Mouse (Mus musculus) heart, embryonic 11.5 days (tissue): Measurements from ENCODE around the gene Tsc22d1. TPM values are rescaled to one million over a fixed set of nuclear protein-coding genes. Genes with fewer than 3 reads are reported as not detected.

Experiments used
- ATAC-seq: fragments of 200-750 bp; cut with Nextera tagmentation; replicated peaks from 2 replicates; pipeline ENCODE4 v1.8.0; 2017; ENCODE audit warnings: moderate library complexity; ENCODE audit not compliant: insufficient number of reproducible peaks, low FRiP score, low TSS enrichment
- H3K27ac ChIP-seq: fragments of 300-500 bp; sonication (generic); 2 replicates; pipeline ENCODE4 v1.5.1; 2014; ENCODE audit warnings: mild to moderate bottlenecking, low read depth, low read length
- H3K27me3 ChIP-seq: fragments of 300-500 bp; sonication (generic); 2 replicates; pipeline ENCODE4 v1.6.1; 2014; ENCODE audit warnings: mild to moderate bottlenecking, low read length, mixed read lengths; ENCODE audit not compliant: control insufficient read depth, insufficient read depth
- H3K36me3 ChIP-seq: fragments of 300-500 bp; sonication (generic); 2 replicates; pipeline ENCODE4 v1.6.1; 2014; ENCODE audit warnings: mild to moderate bottlenecking, low read length, moderate library complexity, mixed read lengths; ENCODE audit not compliant: control insufficient read depth, insufficient read depth
- H3K4me1 ChIP-seq: fragments of 300-500 bp; sonication (generic); 2 replicates; pipeline ENCODE4 v1.6.1; 2014; ENCODE audit warnings: low read length; ENCODE audit not compliant: control insufficient read depth, insufficient read depth
- H3K4me2 ChIP-seq: fragments of 300-500 bp; sonication (generic); 2 replicates; pipeline ENCODE4 v1.6.1; 2014; ENCODE audit warnings: mild to moderate bottlenecking, moderate library complexity
- H3K4me3 ChIP-seq: fragments of 300-500 bp; sonication (generic); 2 replicates; pipeline ENCODE4 v1.5.1; 2014; ENCODE audit warnings: low read depth, low read length
- H3K9ac ChIP-seq: fragments of 300-500 bp; sonication (generic); 2 replicates; pipeline ENCODE4 v1.6.1; 2014; ENCODE audit warnings: mild to moderate bottlenecking, low read depth, low read length, moderate library complexity
- H3K9me3 ChIP-seq: fragments of 300-500 bp; sonication (generic); replicated peaks from 2 replicates; pipeline ENCODE4 v1.6.1; 2016; ENCODE audit warnings: low read length; ENCODE audit not compliant: control insufficient read depth
- WGBS: fragments of 180-500 bp; shearing (Covaris S2); extraction: QIAGEN DNeasy Blood & Tissue Kit; methylation state at CpG from one replicate; pipeline ENCODE4 v1.1.7; 2014; ENCODE audit not compliant: insufficient replicate concordance; 5-methylcytosine and 5-hydroxymethylcytosine counted together
- polyA plus RNA-seq: library from polyadenylated mRNA; unstranded; fragments of >200 nt; fragmentation: Nextera tagmentation; extraction: Ambion mirVana; gene quantifications from 2 replicates; pipeline ENCODE4 v1.2.1, GENCODE M21; 2014

Tsc22d1 gene
- polyA plus RNA-seq, 1 experiment from 2014 or later = 444 TPM

GRCm38 (mm10) chr14:76480507-76480906 lies 65.7 kb downstream of the Tsc22d1 start:
- Histone ChIP-seq H3K4me2 (no peak overlapping the region), H3K27me3 (no peaks in the 10 kb centered on the region), H3K4me1 (peaks cover 5% of the 10 kb centered on the region; the same call in 1 of the 2 replicates), H3K9ac (no peak overlapping the region), H3K9me3 (no peaks in the 10 kb centered on the region), H3K27ac (no peak overlapping the region), H3K36me3 (no peaks in the 10 kb centered on the region), H3K4me3 (no peak overlapping the region)
- ATAC-seq = no peak
- 86% methylated on average over 11 of the region's 11 CpGs for WGBS

GRCm38 (mm10) chr14:76483701-76484100 lies 68.9 kb downstream of the Tsc22d1 start:
- H3K36me3 ChIP-seq = no peaks in the 10 kb centered on the region
- no peak overlapping the region for H3K4me2 ChIP-seq
- no peak overlapping the region for H3K27ac ChIP-seq
- ATAC-seq = no peak
- H3K27me3 ChIP-seq = no peaks in the 10 kb centered on the region
- 96% methylated on average over 1 of the region's 1 CpGs for WGBS
- no peak overlapping the region for H3K9ac ChIP-seq
- H3K4me3 ChIP-seq = no peak overlapping the region
- H3K9me3 ChIP-seq = no peaks in the 10 kb centered on the region
- H3K4me1 ChIP-seq = peaks cover 5% of the 10 kb centered on the region; the same call in 1 of the 2 replicates

GRCm38 (mm10) chr14:76487609-76488008 lies 72.8 kb downstream of the Tsc22d1 start:
- ATAC-seq = no peak
- Histone ChIP-seq H3K4me3 (no peak overlapping the region), H3K9me3 (no peaks in the 10 kb centered on the region), H3K9ac (no peak overlapping the region), H3K27ac (no peak overlapping the region), H3K4me1 (no peaks in the 10 kb centered on the region; the same call in 1 of the 2 replicates), H3K36me3 (no peaks in the 10 kb centered on the region), H3K4me2 (no peak overlapping the region), H3K27me3 (no peaks in the 10 kb centered on the region)
- WGBS = 83% methylated on average over 16 of the region's 16 CpGs

GRCm38 (mm10) chr14:76488101-76489044 lies 73.6 kb downstream of the Tsc22d1 start:
- H3K4me3 ChIP-seq = no peak overlapping the region
- H3K27me3 ChIP-seq = no peaks in the 10 kb centered on the region
- 66% methylated on average over 18 of the region's 18 CpGs for WGBS
- no peaks in the 10 kb centered on the region for H3K9me3 ChIP-seq
- H3K4me1 ChIP-seq = no peaks in the 10 kb centered on the region; the same call in 1 of the 2 replicates
- no peak overlapping the region for H3K4me2 ChIP-seq
- H3K36me3 ChIP-seq = no peaks in the 10 kb centered on the region
- no peak for ATAC-seq
- H3K9ac ChIP-seq = no peak overlapping the region
- no peak overlapping the region for H3K27ac ChIP-seq

- no peak for ATAC-seq
- Histone ChIP-seq H3K9me3 (no peaks in the 10 kb centered on the region), H3K9ac (no peak overlapping the region), H3K36me3 (no peaks in the 10 kb centered on the region), H3K4me2 (no peak overlapping the region), H3K27me3 (no peaks in the 10 kb centered on the region), H3K4me1 (no peaks in the 10 kb centered on the region; the same call in 1 of the 2 replicates), H3K27ac (no peak overlapping the region), H3K4me3 (no peak overlapping the region)
- 63% methylated on average over 2 of the region's 2 CpGs for WGBS
Observed at GRCm38 (mm10) chr14:76489128-76489527, 74.4 kb downstream of the Tsc22d1 start.

GRCm38 (mm10) chr14:76495022-76495421 lies 80.3 kb downstream of the Tsc22d1 start:
- 42% methylated on average over 5 of the region's 5 CpGs for WGBS
- no peaks in the 10 kb centered on the region for H3K27me3 ChIP-seq
- H3K4me1 ChIP-seq = peaks cover 3% of the 10 kb centered on the region
- no peak overlapping the region for H3K27ac ChIP-seq
- no peaks in the 10 kb centered on the region for H3K36me3 ChIP-seq
- H3K4me2 ChIP-seq = no peak overlapping the region
- no peak overlapping the region for H3K9ac ChIP-seq
- H3K4me3 ChIP-seq = no peak overlapping the region
- no peak for ATAC-seq
- no peaks in the 10 kb centered on the region for H3K9me3 ChIP-seq

- Histone ChIP-seq H3K4me3 (no peak overlapping the region), H3K4me2 (no peak overlapping the region), H3K4me1 (peaks cover 5% of the 10 kb centered on the region), H3K27ac (no peak overlapping the region), H3K36me3 (no peaks in the 10 kb centered on the region), H3K27me3 (no peaks in the 10 kb centered on the region), H3K9me3 (no peaks in the 10 kb centered on the region), H3K9ac (no peak overlapping the region)
- no peak for ATAC-seq
- 86% methylated on average over 9 of the region's 9 CpGs for WGBS
Observed at GRCm38 (mm10) chr14:76497187-76497586, 82.4 kb downstream of the Tsc22d1 start.

GRCm38 (mm10) chr14:76498210-76498609 lies 83.4 kb downstream of the Tsc22d1 start:
- no peak for ATAC-seq
- 0 out of 2 replicates have a peak overlapping the region, but pooled peaks have one; percentile 16 for H3K9ac ChIP-seq
- H3K4me2 ChIP-seq = no peak overlapping the region
- no peaks in the 10 kb centered on the region for H3K9me3 ChIP-seq
- WGBS = 38% methylated on average over 7 of the region's 7 CpGs
- 0 out of 2 replicates have a peak overlapping the region, but pooled peaks have one; percentile 8 for H3K27ac ChIP-seq
- peaks cover 5% of the 10 kb centered on the region for H3K4me1 ChIP-seq
- H3K4me3 ChIP-seq = no peak overlapping the region
- H3K27me3 ChIP-seq = no peaks in the 10 kb centered on the region
- H3K36me3 ChIP-seq = no peaks in the 10 kb centered on the region
